Mouse (Mus musculus): ENCODE results near the gene Fkbp11. TPM values are rescaled to one million over a fixed set of nuclear protein-coding genes. Genes with fewer than 3 reads are reported as not detected.

Gene Fkbp11
- total RNA-seq, 1 experiment = 105 TPM

- Histone ChIP-seq H3K27ac (ENCODE audit: insufficient read depth, low read depth, low read length, poor library complexity, severe bottlenecking) (no peak overlapping the region), H3K4me1 (ENCODE audit: control insufficient read depth in 2 of 2, insufficient read depth in 2 of 2, low read length in 2 of 2, poor library complexity in 1 of 2) (peaks cover 0 to 12% of the 10 kb centered on the region in 2 experiments; a peak in 2 of 4 replicates), H3K4me3 (ENCODE audit: insufficient read depth in 1 of 2, low read depth in 1 of 2, low read length in 2 of 2, poor library complexity in 1 of 2, severe bottlenecking in 1 of 2) (no peak overlapping the region), H3K9ac (ENCODE audit: insufficient read depth, low read depth, low read length, poor library complexity, severe bottlenecking) (no peak overlapping the region), H3K36me3 (ENCODE audit: control insufficient read depth, insufficient read depth, low read length, poor library complexity, severe bottlenecking) (no peaks in the 10 kb centered on the region), H3K9me3 (ENCODE audit: control insufficient read depth, insufficient read depth, low read depth, low read length) (no peaks in the 10 kb centered on the region)
- DNase-seq (ENCODE audit: low read depth, low spot score) = no peak
- in situ Hi-C loops (cut with MboI; ENCODE audit: low sequenced_read_pairs in 2 of 2, unreplicated experiment in 2 of 2) = no loop called here
- no peak for TF ChIP-seq ZNF384 (IDR thresholded peaks at IDR 0.05; ENCODE audit: low read depth, low read length)
- no peak for TF ChIP-seq MAFK (IDR thresholded peaks at IDR 0.05; ENCODE audit: insufficient read depth, low read depth, low read length)
- TF ChIP-seq CHD2 (IDR thresholded peaks at IDR 0.05; ENCODE audit: low read depth, low read length) = no peak
- no peak for TF ChIP-seq HCFC1 (IDR thresholded peaks at IDR 0.05; ENCODE audit: borderline replicate concordance, insufficient read depth, low read length)
- no peak for TF ChIP-seq ZC3H11A (IDR thresholded peaks at IDR 0.05; ENCODE audit: borderline replicate concordance, low read depth, low read length)
These were observed 35.8 kb downstream of the Fkbp11 start for GRCm38 (mm10) chr15:98692171-98692715.

- H3K27ac ChIP-seq (ENCODE audit: insufficient read depth, low read depth, low read length, poor library complexity, severe bottlenecking) = no peak overlapping the region
- H3K4me3 ChIP-seq (ENCODE audit: insufficient read depth in 1 of 2, low read depth in 1 of 2, low read length in 2 of 2, poor library complexity in 1 of 2, severe bottlenecking in 1 of 2) = no peak overlapping the region
- peak; percentile 28 for DNase-seq (ENCODE audit: low read depth, low spot score)
These were observed 36.4 kb downstream of the Fkbp11 start for GRCm38 (mm10) chr15:98691486-98692147.

GRCm38 (mm10) chr15:98689682-98690081 lies 38.3 kb downstream of the Fkbp11 start:
- TF ChIP-seq MAFK (IDR thresholded peaks at IDR 0.05; ENCODE audit: insufficient read depth, low read depth, low read length) = no peak
- TF ChIP-seq HCFC1 (IDR thresholded peaks at IDR 0.05; ENCODE audit: borderline replicate concordance, insufficient read depth, low read length) = no peak
- TF ChIP-seq ZC3H11A (IDR thresholded peaks at IDR 0.05; ENCODE audit: borderline replicate concordance, low read depth, low read length) = no peak
- no peak for TF ChIP-seq ZNF384 (IDR thresholded peaks at IDR 0.05; ENCODE audit: low read depth, low read length)
- TF ChIP-seq CHD2 (IDR thresholded peaks at IDR 0.05; ENCODE audit: low read depth, low read length) = no peak
- in situ Hi-C loops (cut with MboI; ENCODE audit: low sequenced_read_pairs in 2 of 2, unreplicated experiment in 2 of 2) = no loop called here
- no peaks in the 10 kb centered on the region for H3K9me3 ChIP-seq (ENCODE audit: control insufficient read depth, insufficient read depth, low read depth, low read length)
- H3K36me3 ChIP-seq (ENCODE audit: control insufficient read depth, insufficient read depth, low read length, poor library complexity, severe bottlenecking) = no peaks in the 10 kb centered on the region
- no peak overlapping the region for H3K9ac ChIP-seq (ENCODE audit: insufficient read depth, low read depth, low read length, poor library complexity, severe bottlenecking)
- no peak overlapping the region for H3K27ac ChIP-seq (ENCODE audit: insufficient read depth, low read depth, low read length, poor library complexity, severe bottlenecking)
- no peak overlapping the region for H3K4me3 ChIP-seq (ENCODE audit: insufficient read depth in 1 of 2, low read depth in 1 of 2, low read length in 2 of 2, poor library complexity in 1 of 2, severe bottlenecking in 1 of 2)
- H3K4me1 ChIP-seq (ENCODE audit: control insufficient read depth in 2 of 2, insufficient read depth in 2 of 2, low read length in 2 of 2, poor library complexity in 1 of 2) = peaks cover 0 to 6% of the 10 kb centered on the region in 2 experiments; a peak in 2 of 4 replicates
- DNase-seq (ENCODE audit: low read depth, low spot score) = no peak

More at GRCm38 (mm10) chr15:98691486-98692147, 36.4 kb downstream of the Fkbp11 start:
- peaks cover 0 to 11% of the 10 kb centered on the region in 2 experiments; a peak in 2 of 4 replicates for H3K4me1 ChIP-seq (ENCODE audit: control insufficient read depth in 2 of 2, insufficient read depth in 2 of 2, low read length in 2 of 2, poor library complexity in 1 of 2)
- no peaks in the 10 kb centered on the region for H3K9me3 ChIP-seq (ENCODE audit: control insufficient read depth, insufficient read depth, low read depth, low read length)
- in situ Hi-C loops (cut with MboI; ENCODE audit: low sequenced_read_pairs in 2 of 2, unreplicated experiment in 2 of 2) = no loop called here
- H3K9ac ChIP-seq (ENCODE audit: insufficient read depth, low read depth, low read length, poor library complexity, severe bottlenecking) = no peak overlapping the region
- H3K36me3 ChIP-seq (ENCODE audit: control insufficient read depth, insufficient read depth, low read length, poor library complexity, severe bottlenecking) = no peaks in the 10 kb centered on the region
- TF ChIP-seq HCFC1 (IDR thresholded peaks at IDR 0.05; ENCODE audit: borderline replicate concordance, insufficient read depth, low read length) (no peak), CHD2 (IDR thresholded peaks at IDR 0.05; ENCODE audit: low read depth, low read length) (no peak), ZC3H11A (IDR thresholded peaks at IDR 0.05; ENCODE audit: borderline replicate concordance, low read depth, low read length) (no peak), MAFK (IDR thresholded peaks at IDR 0.05; ENCODE audit: insufficient read depth, low read depth, low read length) (no peak)

- Histone ChIP-seq H3K27ac (ENCODE audit: insufficient read depth, low read depth, low read length, poor library complexity, severe bottlenecking) (no peak overlapping the region), H3K4me1 (ENCODE audit: control insufficient read depth in 2 of 2, insufficient read depth in 2 of 2, low read length in 2 of 2, poor library complexity in 1 of 2) (peaks cover 0 to 4% of the 10 kb centered on the region in 2 experiments; a peak in 1 of 4 replicates), H3K9ac (ENCODE audit: insufficient read depth, low read depth, low read length, poor library complexity, severe bottlenecking) (no peak overlapping the region), H3K36me3 (ENCODE audit: control insufficient read depth, insufficient read depth, low read length, poor library complexity, severe bottlenecking) (no peaks in the 10 kb centered on the region), H3K4me3 (ENCODE audit: insufficient read depth in 1 of 2, low read depth in 1 of 2, low read length in 2 of 2, poor library complexity in 1 of 2, severe bottlenecking in 1 of 2) (no peak overlapping the region), H3K9me3 (ENCODE audit: control insufficient read depth, insufficient read depth, low read depth, low read length) (no peaks in the 10 kb centered on the region)
- DNase-seq (ENCODE audit: low read depth, low spot score) = no peak
- in situ Hi-C loops (cut with MboI; ENCODE audit: low sequenced_read_pairs in 2 of 2, unreplicated experiment in 2 of 2) = no loop called here
- no peak for TF ChIP-seq HCFC1 (IDR thresholded peaks at IDR 0.05; ENCODE audit: borderline replicate concordance, insufficient read depth, low read length)
- TF ChIP-seq ZNF384 (IDR thresholded peaks at IDR 0.05; ENCODE audit: low read depth, low read length) = no peak
- no peak for TF ChIP-seq ZC3H11A (IDR thresholded peaks at IDR 0.05; ENCODE audit: borderline replicate concordance, low read depth, low read length)
- no peak for TF ChIP-seq CHD2 (IDR thresholded peaks at IDR 0.05; ENCODE audit: low read depth, low read length)
- no peak for TF ChIP-seq MAFK (IDR thresholded peaks at IDR 0.05; ENCODE audit: insufficient read depth, low read depth, low read length)
These were observed 42.1 kb downstream of the Fkbp11 start for GRCm38 (mm10) chr15:98685926-98686325.

All from ES-E14 (cell line).